Mouse (Mus musculus) embryonic facial prominence, embryonic 13.5 days (tissue): ENCODE measurements around the gene Ier5. TPM values are rescaled to one million over a fixed set of nuclear protein-coding genes. Genes with fewer than 3 reads are reported as not detected.

Experiments
- ATAC-seq: fragments of 200-750 bp; cut with Nextera tagmentation; 2 replicates; pipeline ENCODE4 v1.8.0; 2017; ENCODE audit warnings: low read depth; ENCODE audit not compliant: insufficient number of reproducible peaks, insufficient read depth, low FRiP score, low TSS enrichment
- H3K27ac ChIP-seq: fragments of 300-500 bp; sonication (generic); 2 replicates; pipeline ENCODE4 v1.5.1; 2015; ENCODE audit warnings: moderate library complexity, mild to moderate bottlenecking, inconsistent platforms
- H3K27me3 ChIP-seq: fragments of 300-500 bp; sonication (generic); 2 replicates; pipeline ENCODE4 v1.6.1; 2015; ENCODE audit warnings: mild to moderate bottlenecking, inconsistent platforms
- H3K36me3 ChIP-seq: fragments of 300-500 bp; sonication (generic); 2 replicates; pipeline ENCODE4 v1.6.1; 2015; ENCODE audit warnings: mild to moderate bottlenecking, inconsistent platforms
- H3K4me1 ChIP-seq: fragments of 300-500 bp; sonication (generic); 2 replicates; pipeline ENCODE4 v1.6.1; 2015; ENCODE audit warnings: inconsistent platforms
- H3K4me2 ChIP-seq: fragments of 300-500 bp; sonication (generic); 2 replicates; pipeline ENCODE4 v1.6.1; 2015; ENCODE audit warnings: moderate library complexity, mild to moderate bottlenecking, inconsistent platforms
- H3K4me3 ChIP-seq: fragments of 300-500 bp; sonication (generic); 2 replicates; pipeline ENCODE4 v1.5.1; 2015; ENCODE audit warnings: mild to moderate bottlenecking, inconsistent platforms
- H3K9ac ChIP-seq: fragments of 300-500 bp; sonication (generic); 2 replicates; pipeline ENCODE4 v1.6.1; 2015; ENCODE audit warnings: mild to moderate bottlenecking, inconsistent platforms
- H3K9me3 ChIP-seq: fragments of 300-500 bp; sonication (generic); 2 replicates; pipeline ENCODE4 v1.6.1; 2016; ENCODE audit warnings: inconsistent platforms
- WGBS: fragments of 180-500 bp; shearing (Covaris S2); methylation state at CpG from one replicate; pipeline ENCODE4 v1.1.7; 2015; ENCODE audit warnings: mixed read lengths; 5-methylcytosine and 5-hydroxymethylcytosine counted together
- polyA plus RNA-seq: library from polyadenylated mRNA; unstranded; fragments of >200 nt; fragmentation: Nextera tagmentation; extraction: Ambion mirVana; gene quantifications from 2 replicates; pipeline ENCODE4 v1.2.1, GENCODE M21; 2015

Ier5 gene
- polyA plus RNA-seq, 1 experiment from 2014 or later = 9.2 TPM

DNA sequence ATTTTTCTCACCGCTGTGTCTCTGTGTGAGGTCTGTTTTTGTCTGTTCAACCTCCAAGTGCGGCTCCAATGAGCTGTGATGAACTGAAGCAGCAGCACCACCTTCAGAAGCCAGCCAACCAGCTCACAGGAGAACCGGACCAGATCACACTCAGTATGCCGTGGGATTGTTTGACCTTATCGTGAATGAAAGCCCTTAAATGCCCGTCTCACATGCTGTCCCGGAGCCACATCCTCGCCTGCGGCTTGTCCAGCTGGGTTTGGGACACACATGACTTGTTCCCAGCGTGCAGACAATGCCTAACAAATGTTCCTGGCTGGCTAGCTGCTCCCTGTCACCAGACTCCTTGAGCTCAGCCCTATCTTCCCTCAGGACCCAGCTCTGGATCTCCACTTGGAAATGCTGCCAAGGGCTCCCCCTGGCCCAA, 47.7 kb downstream of the Ier5 start:
- no peak overlapping the region for H3K4me2 ChIP-seq
- WGBS = 52% methylated on average over 10 of the region's 10 CpGs
- no peak overlapping the region for H3K4me3 ChIP-seq
- ATAC-seq = no peak
- no peak overlapping the region for H3K9ac ChIP-seq
- H3K27ac ChIP-seq = peak overlapping the region; percentile 86
- H3K9me3 ChIP-seq = no peaks in the 10 kb centered on the region
- no peaks in the 10 kb centered on the region for H3K27me3 ChIP-seq
- peaks cover 68% of the 10 kb centered on the region for H3K4me1 ChIP-seq
- H3K36me3 ChIP-seq = no peaks in the 10 kb centered on the region

GRCm38 (mm10) chr1:155050897-155051592, 48.4 kb downstream of the Ier5 start:
- Histone ChIP-seq H3K36me3 (no peaks in the 10 kb centered on the region), H3K9ac (no peak overlapping the region), H3K4me1 (peaks cover 64% of the 10 kb centered on the region), H3K27ac (peak overlapping the region; percentile 86; the same call in 1 of the 2 replicates), H3K9me3 (no peaks in the 10 kb centered on the region), H3K27me3 (no peaks in the 10 kb centered on the region), H3K4me2 (no peak overlapping the region), H3K4me3 (no peak overlapping the region)
- WGBS = 88% methylated on average over 9 of the region's 9 CpGs
- no peak for ATAC-seq

- WGBS = 30% methylated on average over 5 of the region's 5 CpGs
- H3K4me1 ChIP-seq = peaks cover 61% of the 10 kb centered on the region
- ATAC-seq = 0 out of 2 replicates have a peak, but pooled peaks have one; percentile 28
- H3K36me3 ChIP-seq = no peaks in the 10 kb centered on the region
- H3K9ac ChIP-seq = no peak overlapping the region
- no peak overlapping the region for H3K27ac ChIP-seq
- no peaks in the 10 kb centered on the region for H3K27me3 ChIP-seq
- no peak overlapping the region for H3K4me2 ChIP-seq
- no peaks in the 10 kb centered on the region for H3K9me3 ChIP-seq
- H3K4me3 ChIP-seq = no peak overlapping the region
Measured at GRCm38 (mm10) chr1:155050174-155050573, 49.3 kb downstream of the Ier5 start.

- H3K9ac ChIP-seq = no peak overlapping the region
- H3K27ac ChIP-seq = peak overlapping the region; percentile 17
- peaks cover 48% of the 10 kb centered on the region for H3K4me1 ChIP-seq
- peak; percentile 66 for ATAC-seq
- no peaks in the 10 kb centered on the region for H3K27me3 ChIP-seq
- no peaks in the 10 kb centered on the region for H3K36me3 ChIP-seq
- 6% methylated on average over 5 of the region's 5 CpGs for WGBS
- H3K4me3 ChIP-seq = no peak overlapping the region
- H3K9me3 ChIP-seq = no peaks in the 10 kb centered on the region
- H3K4me2 ChIP-seq = no peak overlapping the region
Measured at GRCm38 (mm10) chr1:155048947-155049346, 50.5 kb downstream of the Ier5 start.

Other genes with a start within 250 kb of the Ier5 start
- 1.8 and 2.3 TPM in 2 replicates for gene Cacna1e, start 215.1 kb downstream of the Ier5 start, polyA plus RNA-seq
- 9.1 and 11.8 TPM in 2 replicates for gene Mr1, start 47.2 kb upstream of the Ier5 start, polyA plus RNA-seq
- gene Stx6, start 59.1 kb upstream of the Ier5 start, polyA plus RNA-seq = 97.1 and 99.7 TPM in 2 replicates
- gene BC034090, start 144.8 kb upstream of the Ier5 start, polyA plus RNA-seq = 6.8 and 7.5 TPM in 2 replicates